Mouse (Mus musculus) CD8-positive naive resting alpha-beta T cell, adult 2 months (primary cell): ENCODE measurements around the gene Zbtb24.
A peak's percentile ranks its signal among the peaks of the same experiment; 100 is the strongest.
"Not testable (repeated sequence)": the region's sequence is repeated elsewhere in the genome, so short reads cannot be mapped to it uniquely, and the experiment has no call there.

Experiments
- DNase-seq, 2 experiments: peaks; one replicate each; pipeline ENCODE4 v3.0.0; 2022; ENCODE audit warnings: low read depth in 2 of 2, low spot score in 2 of 2

Gene Zbtb24

GRCm38 (mm10) chr10:41450137-41450670 lies at the start of gene Zbtb24:
Gene Zbtb24 (plus strand): TSS chr10:41450383.
- DNase-seq: peak; percentile 95 to 97

GRCm38 (mm10) chr10:41401097-41401496 lies 49.1 kb upstream of the Zbtb24 start:
- DNase-seq: no peak

GRCm38 (mm10) chr10:41403364-41403763 lies 46.8 kb upstream of the Zbtb24 start:
- DNase-seq: no peak

GRCm38 (mm10) chr10:41403893-41404612 lies 46.1 kb upstream of the Zbtb24 start:
- no peak for DNase-seq

GRCm38 (mm10) chr10:41410176-41410575 lies 40.0 kb upstream of the Zbtb24 start:
- DNase-seq: not testable (repeated sequence)

GRCm38 (mm10) chr10:41410821-41411220 lies 39.4 kb upstream of the Zbtb24 start:
- DNase-seq: not testable (repeated sequence)

GRCm38 (mm10) chr10:41413471-41413870 lies 36.7 kb upstream of the Zbtb24 start:
- not testable (repeated sequence) for DNase-seq

- DNase-seq: not testable (repeated sequence)
These were observed 34.8 kb upstream of the Zbtb24 start for GRCm38 (mm10) chr10:41415368-41415767.

GRCm38 (mm10) chr10:41420496-41421200 lies 29.5 kb upstream of the Zbtb24 start:
- DNase-seq: no peak

GRCm38 (mm10) chr10:41423681-41424080 lies 26.5 kb upstream of the Zbtb24 start:
- DNase-seq: no peak

GRCm38 (mm10) chr10:41426368-41426767 lies 23.8 kb upstream of the Zbtb24 start:
- no peak for DNase-seq

- peak; percentile 43 to 55 for DNase-seq
These were observed 15.6 kb upstream of the Zbtb24 start for GRCm38 (mm10) chr10:41434624-41435023.

GRCm38 (mm10) chr10:41435141-41435540 lies 15.0 kb upstream of the Zbtb24 start:
- no peak for DNase-seq

- no peak for DNase-seq
These were observed 2.0 kb upstream of the Zbtb24 start for GRCm38 (mm10) chr10:41448216-41448615.

GRCm38 (mm10) chr10:41449684-41450083 lies 499 bp upstream of the Zbtb24 start:
- peak; percentile 15 to 18 for DNase-seq

- no peak for DNase-seq
These were observed 768 bp downstream of the Zbtb24 start for GRCm38 (mm10) chr10:41450780-41451522.

GRCm38 (mm10) chr10:41451656-41452055 lies 1.5 kb downstream of the Zbtb24 start:
- no peak for DNase-seq

- DNase-seq: no peak
These were observed 2.6 kb downstream of the Zbtb24 start for GRCm38 (mm10) chr10:41452791-41453190.

GRCm38 (mm10) chr10:41459990-41460389 lies 9.8 kb downstream of the Zbtb24 start:
- DNase-seq: no peak

GRCm38 (mm10) chr10:41460501-41460900 lies 10.3 kb downstream of the Zbtb24 start:
- no peak for DNase-seq

- DNase-seq: no peak
These were observed 11.0 kb downstream of the Zbtb24 start for GRCm38 (mm10) chr10:41461057-41461722.
